Mouse (Mus musculus) layer of hippocampus, adult 11-12 months (tissue): ENCODE data around the gene Gabpb1.

Experiments used
- DNase-seq: peaks from one replicate; pipeline ENCODE4 v3.0.0; 2022; ENCODE audit warnings: low spot score

Gene Gabpb1

GRCm38 (mm10) chr2:126676122-126676515 is at the start of gene Gabpb1:
TSS of gene Gabpb1 (minus strand) at chr2:126676337.
- no peak for DNase-seq

- no peak for DNase-seq
Measured at GRCm38 (mm10) chr2:126712950-126713349, 36.8 kb upstream of the Gabpb1 start.

GRCm38 (mm10) chr2:126712526-126712925 is 36.4 kb upstream of the Gabpb1 start:
- no peak for DNase-seq

GRCm38 (mm10) chr2:126708361-126708760 is 32.2 kb upstream of the Gabpb1 start:
- DNase-seq: no peak

GRCm38 (mm10) chr2:126707438-126707779 is 31.3 kb upstream of the Gabpb1 start:
- no peak for DNase-seq

GRCm38 (mm10) chr2:126706759-126707437 is 30.8 kb upstream of the Gabpb1 start, which contains the start of gene Usp8:
TSS of gene Usp8 (plus strand) at chr2:126707328.
- peak; percentile 97 for DNase-seq

GRCm38 (mm10) chr2:126695285-126695684 is 19.1 kb upstream of the Gabpb1 start:
- no peak for DNase-seq

- no peak for DNase-seq
Measured at GRCm38 (mm10) chr2:126691290-126691689, 15.2 kb upstream of the Gabpb1 start.

GRCm38 (mm10) chr2:126682937-126683336 is 6.8 kb upstream of the Gabpb1 start:
- no peak for DNase-seq

- no peak for DNase-seq
Measured at GRCm38 (mm10) chr2:126682333-126682732, 6.2 kb upstream of the Gabpb1 start.

- no peak for DNase-seq
Measured at GRCm38 (mm10) chr2:126677366-126677765, 1.2 kb upstream of the Gabpb1 start.

GRCm38 (mm10) chr2:126675169-126676121 is 692 bp downstream of the Gabpb1 start:
- peak; percentile 84 for DNase-seq

- DNase-seq: peak; percentile 14
Measured at GRCm38 (mm10) chr2:126674441-126675168, 1.5 kb downstream of the Gabpb1 start.

GRCm38 (mm10) chr2:126673317-126674242 is 2.6 kb downstream of the Gabpb1 start:
- DNase-seq: no peak

GRCm38 (mm10) chr2:126668621-126669252 is 7.4 kb downstream of the Gabpb1 start:
- DNase-seq: no peak

GRCm38 (mm10) chr2:126665984-126666383 is 10.2 kb downstream of the Gabpb1 start:
- DNase-seq: no peak

- peak; percentile 30 for DNase-seq
Measured at GRCm38 (mm10) chr2:126663481-126663880, 12.7 kb downstream of the Gabpb1 start.

GRCm38 (mm10) chr2:126652929-126653328 is 23.2 kb downstream of the Gabpb1 start:
- no peak for DNase-seq

- DNase-seq: no peak
Measured at GRCm38 (mm10) chr2:126647762-126648161, 28.4 kb downstream of the Gabpb1 start.

- DNase-seq: no peak
Measured at GRCm38 (mm10) chr2:126646461-126646860, 29.7 kb downstream of the Gabpb1 start.

- DNase-seq: no peak
Measured at GRCm38 (mm10) chr2:126644768-126645167, 31.4 kb downstream of the Gabpb1 start.
